Mouse (Mus musculus): ENCODE results near the gene Fam205c.

Gene Fam205c

GRCm38 (mm10) chr4:42874134-42874533 lies at the start of gene Fam205c:
Gene Fam205c (minus strand): TSS chr4:42874234.
- DNase-seq: no peak

DNA sequence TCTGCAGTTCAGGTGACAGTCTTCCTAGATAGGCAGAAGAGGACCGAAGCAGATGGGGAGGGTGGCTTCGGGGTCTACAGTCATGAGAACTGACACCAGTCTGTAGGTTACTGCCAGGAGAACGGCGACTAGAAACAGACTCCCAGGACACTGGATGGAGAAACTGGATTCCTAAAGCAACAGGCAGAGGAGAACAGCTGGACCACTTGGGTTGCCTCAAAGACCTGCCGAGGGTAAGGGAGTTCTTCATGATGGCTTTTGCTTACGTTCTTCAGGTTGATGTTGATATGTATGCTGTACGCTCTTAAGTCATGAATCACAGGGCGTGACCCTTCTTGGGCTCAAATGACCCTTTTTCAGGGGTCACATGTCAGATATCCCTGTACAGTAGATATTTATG lies 48.4 kb upstream of the Fam205c start:
- no peak for DNase-seq

DNA sequence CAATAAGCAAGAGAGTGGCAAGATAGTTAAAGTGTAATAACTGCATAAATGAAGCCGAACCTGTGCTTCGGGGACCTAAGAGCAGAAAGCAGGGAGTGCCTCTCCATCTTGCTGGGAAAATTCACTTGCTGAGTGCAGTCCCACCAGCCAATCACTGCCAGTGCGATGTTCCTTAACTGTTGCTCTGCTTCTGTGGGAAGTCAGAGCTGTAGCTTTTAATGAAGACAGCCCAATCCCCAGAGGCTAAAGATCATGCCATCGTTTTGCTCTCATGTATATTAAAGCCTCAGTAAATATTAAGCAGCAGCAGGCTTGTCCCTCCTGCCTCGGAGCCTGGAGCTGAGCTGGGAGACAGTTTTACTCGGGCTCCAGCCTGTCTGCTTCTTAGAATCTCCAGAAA lies 48.0 kb upstream of the Fam205c start:
- no peak for DNase-seq

GRCm38 (mm10) chr4:42921536-42921935 lies 47.5 kb upstream of the Fam205c start:
- DNase-seq: no peak

DNA sequence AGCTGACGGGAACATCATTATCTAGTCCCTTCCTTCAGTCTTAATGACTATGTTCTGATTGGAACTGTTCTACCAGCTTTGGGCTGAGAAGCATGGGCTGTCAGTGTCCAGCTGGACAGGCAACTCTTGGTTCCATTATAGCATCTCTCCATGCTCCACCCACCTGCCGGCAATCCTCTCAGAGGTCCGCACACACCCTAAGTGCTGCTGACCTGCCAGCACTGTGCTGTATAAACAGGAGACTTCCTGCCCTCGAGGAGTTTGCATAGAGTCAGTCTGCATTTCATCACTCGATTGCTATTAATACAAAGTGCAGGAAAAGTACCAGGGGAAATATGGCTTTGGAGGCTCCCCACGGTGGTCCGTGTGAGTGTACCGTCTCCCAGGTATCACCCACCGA lies 46.7 kb upstream of the Fam205c start:
- no peak for DNase-seq

- DNase-seq: no peak
These were observed 43.4 kb upstream of the Fam205c start for GRCm38 (mm10) chr4:42917402-42917774.

GRCm38 (mm10) chr4:42916617-42917401 lies 42.8 kb upstream of the Fam205c start, which contains the start of gene Phf24:
Gene Phf24 (plus strand): TSS chr4:42916660.
- DNase-seq: peak; percentile 45

GRCm38 (mm10) chr4:42915966-42916365 lies 41.9 kb upstream of the Fam205c start:
- DNase-seq: no peak

- no peak for DNase-seq
These were observed 41.3 kb upstream of the Fam205c start for GRCm38 (mm10) chr4:42915311-42915710.

- DNase-seq: no peak
These were observed 39.4 kb upstream of the Fam205c start for GRCm38 (mm10) chr4:42913391-42913790.

DNA sequence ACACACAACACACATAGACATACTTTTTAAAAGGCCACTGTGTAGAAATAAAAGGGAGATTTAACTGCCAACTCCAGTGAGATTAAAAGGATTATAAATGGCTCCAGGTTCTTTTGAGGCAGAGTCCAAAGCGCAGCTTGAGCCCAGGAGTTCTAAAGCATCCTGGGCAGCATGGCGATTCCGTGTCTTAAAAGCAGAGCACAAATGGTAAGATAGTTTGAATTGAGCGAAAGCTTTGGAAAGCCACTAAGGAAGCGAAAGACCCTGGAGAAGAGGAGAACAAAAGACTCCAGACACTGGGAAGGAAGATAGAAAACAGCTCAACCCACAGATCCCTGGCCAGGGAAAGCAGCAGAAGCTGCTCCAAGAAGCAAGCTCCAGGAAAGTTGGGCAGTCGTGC lies 30.9 kb upstream of the Fam205c start:
- DNase-seq: no peak

DNA sequence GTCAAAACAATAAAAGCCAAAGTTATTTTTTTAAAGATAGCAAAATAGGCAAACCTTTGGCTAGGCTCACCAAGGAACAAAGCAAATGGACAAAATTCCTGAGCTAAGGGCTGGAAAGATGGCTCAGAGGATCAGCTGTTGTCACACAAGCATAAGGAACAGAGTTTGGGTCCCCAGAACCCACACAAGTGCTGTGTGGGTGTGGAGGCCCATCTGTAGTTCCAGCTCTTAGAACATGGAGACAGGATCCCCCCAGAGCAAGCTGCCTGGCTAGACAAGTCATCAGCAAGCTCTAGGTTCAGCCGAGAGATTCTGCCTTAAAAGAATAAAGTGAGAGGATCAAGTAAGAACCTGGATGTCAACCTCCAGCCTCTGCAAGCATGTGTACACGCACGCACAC lies 30.5 kb upstream of the Fam205c start:
- no peak for DNase-seq

DNA sequence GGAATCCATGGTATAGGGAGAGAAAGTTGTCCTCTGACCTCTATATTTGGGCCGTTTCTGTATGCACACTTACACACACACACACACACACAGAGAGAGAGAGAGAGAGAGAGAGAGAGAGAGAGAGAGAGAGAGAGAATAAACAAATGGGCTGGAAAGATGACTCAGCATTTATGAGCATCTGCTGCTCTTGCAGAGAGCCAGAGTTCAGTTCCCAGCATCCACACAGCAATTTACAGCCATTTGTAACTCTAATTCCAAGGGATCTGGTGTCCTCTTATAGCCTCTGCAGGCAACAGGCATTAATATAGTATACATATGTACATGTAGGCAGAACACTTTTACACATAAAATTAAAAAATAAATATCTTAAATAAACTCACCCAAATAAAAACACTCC lies 29.9 kb upstream of the Fam205c start:
- DNase-seq: no peak

DNA sequence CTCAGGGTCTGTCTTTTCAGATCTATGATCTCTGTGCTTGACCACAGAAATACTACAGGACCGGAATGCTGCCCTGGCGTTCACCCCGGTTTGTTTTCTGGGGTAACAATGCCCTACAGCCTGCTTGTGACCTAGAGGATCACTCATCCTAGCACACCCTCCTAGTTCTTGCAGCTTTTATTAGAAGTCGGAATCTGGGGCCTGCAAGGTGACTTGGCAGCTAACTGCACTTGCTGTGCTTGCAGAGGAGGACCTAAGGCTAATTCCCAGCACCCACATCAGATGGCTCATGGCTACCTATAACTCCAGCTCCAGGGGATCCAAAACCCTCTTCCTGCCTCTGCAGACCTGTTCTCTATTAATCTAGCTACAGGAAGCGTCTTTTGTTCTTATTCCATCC lies 28.7 kb upstream of the Fam205c start:
- no peak for DNase-seq

DNA sequence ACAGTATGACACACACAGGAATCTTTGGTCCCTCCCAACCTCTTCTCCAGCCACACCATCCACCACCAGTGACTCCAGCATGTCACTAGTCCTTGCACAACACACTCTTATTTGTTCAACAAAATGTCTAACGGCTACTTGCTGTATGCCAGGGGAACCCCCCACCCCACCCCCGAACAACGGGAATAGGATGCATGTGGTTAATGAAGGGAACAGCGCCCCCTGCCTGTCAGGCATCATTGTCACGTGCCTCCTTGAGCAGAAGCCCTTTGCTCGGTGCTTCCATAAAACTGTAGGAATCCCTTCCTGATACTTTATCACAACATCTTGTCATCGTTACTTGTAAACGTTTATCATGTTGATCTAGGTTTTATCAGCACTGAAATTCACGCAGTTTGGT lies 28.1 kb upstream of the Fam205c start:
- DNase-seq: no peak

DNA sequence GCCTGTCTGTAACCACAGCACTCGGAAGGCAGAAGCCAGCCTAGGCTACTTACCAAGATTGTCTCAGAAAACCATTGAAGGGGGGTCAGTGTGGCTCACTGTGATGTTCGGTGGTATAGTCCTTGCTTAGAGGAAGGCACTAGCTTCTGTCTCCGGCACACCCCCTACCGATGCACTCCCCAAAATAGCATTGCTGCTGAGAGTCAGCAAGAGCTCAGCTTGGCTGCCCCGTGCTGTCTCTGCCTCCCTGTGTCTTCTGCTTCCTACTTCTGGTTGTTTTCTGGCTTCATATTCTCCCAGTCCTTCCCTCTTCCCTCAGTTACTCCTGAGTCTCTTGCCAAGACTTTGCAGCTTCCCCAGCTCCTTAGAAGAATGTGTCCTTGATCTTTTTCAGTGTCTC lies 26.8 kb upstream of the Fam205c start:
- no peak for DNase-seq

DNA sequence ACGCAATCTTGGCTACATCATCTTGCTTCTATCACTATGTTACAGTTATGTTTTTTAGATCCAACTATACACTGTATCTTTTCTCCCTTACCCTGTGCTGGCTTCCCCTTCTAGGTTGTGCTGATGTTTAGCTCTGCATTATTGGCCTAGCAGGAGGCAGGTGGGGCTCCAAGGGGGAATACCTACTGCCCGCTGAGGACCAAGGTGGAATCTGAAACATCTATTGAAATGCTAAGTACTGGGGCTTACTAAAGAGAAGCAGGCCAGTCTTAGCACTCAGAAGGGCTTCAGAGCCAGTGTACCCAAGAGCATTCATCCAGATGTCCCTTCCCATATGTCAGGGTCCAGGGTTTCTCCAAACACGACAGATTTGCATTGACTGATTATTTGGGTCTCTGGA lies 24.9 kb upstream of the Fam205c start:
- no peak for DNase-seq

DNA sequence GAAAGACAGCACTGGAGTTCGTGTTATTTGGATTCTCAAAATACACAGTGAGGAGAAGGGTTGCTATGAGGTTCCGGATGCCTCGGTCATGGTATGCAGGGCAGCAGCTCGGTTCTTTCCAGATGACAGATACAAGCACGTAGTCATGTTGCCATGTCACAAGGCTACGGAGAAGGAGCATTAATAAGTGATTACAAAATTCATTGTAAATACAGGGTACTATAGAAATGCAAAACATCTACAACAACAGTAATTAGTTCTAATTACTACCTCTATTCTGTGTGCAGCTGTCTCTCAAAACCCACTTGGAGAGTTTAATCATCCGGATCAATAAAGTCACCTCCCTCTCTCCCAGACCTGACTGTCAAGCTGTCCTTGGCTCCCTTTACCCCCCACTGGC lies 21.1 kb upstream of the Fam205c start:
- no peak for DNase-seq

DNA sequence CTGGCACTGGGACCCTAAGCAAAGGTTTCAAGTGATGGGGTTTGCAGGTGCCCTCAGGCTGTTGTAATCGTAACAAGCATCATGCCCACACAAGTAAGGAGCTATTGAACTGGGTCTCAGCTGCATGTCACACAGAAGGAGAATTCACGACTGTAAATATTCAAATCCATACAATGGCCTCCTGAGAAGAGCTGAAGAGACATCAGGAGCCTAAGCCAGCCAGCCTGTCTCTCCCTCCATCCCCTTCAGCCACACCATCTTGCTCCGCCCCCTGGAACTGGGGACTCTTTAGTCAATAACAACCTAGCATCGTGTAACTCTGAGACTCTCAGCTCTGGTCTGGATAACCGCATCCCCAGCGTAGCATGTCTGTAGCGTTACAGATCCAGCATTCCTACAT lies 17.1 kb upstream of the Fam205c start:
- DNase-seq: no peak

GRCm38 (mm10) chr4:42888806-42889205 lies 14.8 kb upstream of the Fam205c start:
- no peak for DNase-seq

DNA sequence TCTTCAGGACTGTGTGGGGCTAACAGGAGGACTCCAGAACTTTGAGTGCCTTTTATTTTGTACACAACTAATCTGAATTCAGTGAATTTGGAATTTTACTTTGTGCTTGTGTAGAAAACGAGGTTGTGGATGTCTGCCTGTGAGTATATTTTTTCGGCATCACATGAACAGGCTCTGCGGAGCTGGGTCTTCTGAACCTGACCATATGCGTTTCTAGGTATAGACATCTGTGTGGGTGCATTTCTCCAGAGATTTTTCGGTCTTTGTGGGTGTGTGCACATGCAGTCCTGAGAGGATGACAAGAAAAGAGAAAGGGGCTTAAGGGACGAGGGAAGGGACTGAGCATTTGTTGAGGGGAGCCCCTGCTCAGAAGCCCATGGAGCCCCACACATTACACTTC lies 12.9 kb upstream of the Fam205c start:
- no peak for DNase-seq

GRCm38 (mm10) chr4:42880677-42880948 lies 6.6 kb upstream of the Fam205c start:
- DNase-seq: no peak

GRCm38 (mm10) chr4:42879829-42880676 lies 6.0 kb upstream of the Fam205c start:
- DNase-seq: no peak

GRCm38 (mm10) chr4:42877657-42878056 lies 3.6 kb upstream of the Fam205c start:
- DNase-seq: no peak

All from kidney, postnatal 14 days (tissue).